Mouse (Mus musculus) forebrain, embryonic 12.5 days (tissue): ENCODE data around the gene Cnpy2. TPM values are rescaled to one million over a fixed set of nuclear protein-coding genes. Genes with fewer than 3 reads are reported as not detected.

Experiments used
- ATAC-seq: fragments of 200-750 bp; cut with Nextera tagmentation; 2 replicates; pipeline ENCODE4 v1.8.0; 2017; ENCODE audit warnings: moderate TSS enrichment; ENCODE audit not compliant: low FRiP score
- H3K27ac ChIP-seq: fragments of 300-500 bp; sonication (generic); 2 replicates; pipeline ENCODE4 v1.5.1; 2016; ENCODE audit warnings: mild to moderate bottlenecking
- H3K27me3 ChIP-seq: fragments of 300-500 bp; sonication (generic); 2 replicates; pipeline ENCODE4 v1.6.1; 2016; ENCODE audit warnings: mild to moderate bottlenecking
- H3K36me3 ChIP-seq: fragments of 300-500 bp; sonication (generic); replicated peaks from 2 replicates; pipeline ENCODE4 v1.6.1; 2016; ENCODE audit warnings: mild to moderate bottlenecking
- H3K4me1 ChIP-seq: fragments of 300-500 bp; sonication (generic); 2 replicates; pipeline ENCODE4 v1.6.1; 2016
- H3K4me2 ChIP-seq: fragments of 300-500 bp; sonication (generic); 2 replicates; pipeline ENCODE4 v1.6.1; 2016; ENCODE audit warnings: mild to moderate bottlenecking, moderate library complexity
- H3K4me3 ChIP-seq: fragments of 300-500 bp; sonication (generic); replicated peaks from 2 replicates; pipeline ENCODE4 v1.5.1; 2016; ENCODE audit warnings: mild to moderate bottlenecking
- H3K9ac ChIP-seq: fragments of 300-500 bp; sonication (generic); 2 replicates; pipeline ENCODE4 v1.6.1; 2016; ENCODE audit warnings: mild to moderate bottlenecking
- H3K9me3 ChIP-seq: fragments of 300-500 bp; sonication (generic); 2 replicates; pipeline ENCODE4 v1.6.1; 2016
- WGBS: fragments of 180-500 bp; shearing (Covaris S2); methylation state at CpG from one replicate; pipeline ENCODE4 v1.1.7; 2016; 5-methylcytosine and 5-hydroxymethylcytosine counted together
- polyA plus RNA-seq: library from polyadenylated mRNA; unstranded; fragments of >200 nt; fragmentation: Nextera tagmentation; extraction: Ambion mirVana; gene quantifications from 2 replicates; pipeline ENCODE4 v1.2.1, GENCODE M21; 2016

Gene Cnpy2
- polyA plus RNA-seq, 1 experiment from 2014 or later: 212 TPM

GRCm38 (mm10) chr10:128372142-128372541, 49.9 kb downstream of the Cnpy2 start:
- H3K4me2 ChIP-seq: no peak overlapping the region
- no peak overlapping the region for H3K27ac ChIP-seq
- no peaks in the 10 kb centered on the region for H3K9me3 ChIP-seq
- no peak overlapping the region for H3K9ac ChIP-seq
- WGBS: 76% methylated on average over 5 of the region's 5 CpGs
- no peak overlapping the region for H3K4me3 ChIP-seq
- peaks cover 26% of the 10 kb centered on the region for H3K4me1 ChIP-seq
- H3K36me3 ChIP-seq: no peaks in the 10 kb centered on the region
- no peak for ATAC-seq
- 0 out of 2 replicates have a peak, but pooled peaks cover 3% of the 10 kb centered on the region for H3K27me3 ChIP-seq

GRCm38 (mm10) chr10:128372989-128373748, 50.9 kb downstream of the Cnpy2 start:
- no peak overlapping the region for H3K9ac ChIP-seq
- no peak overlapping the region for H3K4me2 ChIP-seq
- H3K9me3 ChIP-seq: no peaks in the 10 kb centered on the region
- H3K27ac ChIP-seq: no peak overlapping the region
- H3K4me1 ChIP-seq: peaks cover 21% of the 10 kb centered on the region
- H3K27me3 ChIP-seq: 0 out of 2 replicates have a peak, but pooled peaks cover 3% of the 10 kb centered on the region
- ATAC-seq: no peak
- 82% methylated on average over 6 of the region's 6 CpGs for WGBS
- H3K36me3 ChIP-seq: peaks cover 1% of the 10 kb centered on the region; the same call in 1 of the 2 replicates
- no peak overlapping the region for H3K4me3 ChIP-seq

GRCm38 (mm10) chr10:128374393-128374792, 52.1 kb downstream of the Cnpy2 start:
- peaks cover 12% of the 10 kb centered on the region for H3K36me3 ChIP-seq
- 0 out of 2 replicates have a peak, but pooled peaks cover 3% of the 10 kb centered on the region for H3K27me3 ChIP-seq
- H3K27ac ChIP-seq: no peak overlapping the region
- H3K4me1 ChIP-seq: peaks cover 29% of the 10 kb centered on the region
- H3K4me3 ChIP-seq: no peak overlapping the region
- H3K9me3 ChIP-seq: no peaks in the 10 kb centered on the region
- H3K4me2 ChIP-seq: no peak overlapping the region
- no peak overlapping the region for H3K9ac ChIP-seq
- no peak for ATAC-seq
- WGBS: 83% methylated on average over 6 of the region's 6 CpGs

DNA sequence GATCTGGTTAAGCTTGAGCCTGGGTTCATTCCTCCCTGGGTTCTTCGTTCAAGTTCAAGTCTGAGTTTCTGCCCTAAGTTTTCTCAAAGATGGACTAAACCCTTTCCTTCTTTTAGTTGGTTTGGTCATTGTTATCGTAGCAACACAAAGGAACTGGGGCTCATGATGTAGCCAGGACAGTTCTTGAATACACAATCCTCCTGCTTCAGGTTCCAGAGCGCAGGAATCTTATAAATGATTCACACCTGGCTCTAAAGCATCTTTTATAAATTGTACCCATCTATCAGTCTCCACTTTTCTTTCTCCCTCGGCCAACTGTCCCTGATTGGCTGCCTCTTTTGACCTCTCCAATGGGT, 53.8 kb downstream of the Cnpy2 start:
- 40% methylated on average over 4 of the region's 4 CpGs for WGBS

DNA sequence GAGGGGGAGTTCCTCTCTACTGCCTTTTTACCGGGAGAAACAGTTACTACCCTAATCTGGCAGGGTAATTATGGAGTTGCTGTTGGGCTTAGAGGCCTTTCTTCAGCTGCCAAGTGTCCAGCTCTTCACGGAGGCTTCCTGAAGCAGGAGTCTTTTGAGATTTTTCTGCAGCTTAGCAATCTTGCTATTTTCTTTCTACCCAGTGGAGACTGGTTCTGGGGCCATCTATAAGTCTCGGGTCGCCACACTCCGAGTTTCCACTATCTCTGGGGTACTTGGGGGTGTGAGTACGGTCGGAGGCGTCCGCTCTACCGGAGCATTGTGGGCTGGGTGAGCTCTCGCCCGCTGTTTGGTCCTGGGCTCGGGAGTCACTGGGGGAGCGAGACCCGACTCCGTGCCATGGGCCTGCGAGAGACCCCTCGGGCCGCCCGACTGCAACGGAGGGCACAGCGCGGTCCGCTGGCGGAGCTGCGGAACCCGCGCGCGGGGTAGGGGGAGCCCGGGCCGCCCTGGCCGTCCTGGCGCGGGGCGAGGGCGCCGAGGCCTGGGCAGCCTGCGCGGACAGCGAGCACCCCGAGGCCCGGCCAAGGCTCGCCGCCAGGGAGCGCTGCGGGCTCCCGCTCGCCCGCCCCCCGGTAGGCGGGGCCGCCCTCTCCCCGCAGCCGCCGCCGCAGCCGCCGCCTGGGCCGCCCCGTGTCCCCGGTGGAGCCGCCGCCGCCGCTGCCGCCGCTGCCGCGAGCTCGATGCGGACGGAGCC, 54.4 kb downstream of the Cnpy2 start, which contains the start of gene Ankrd52:
Gene Ankrd52 (plus strand): TSS at position 661 of the 757 bp plus-strand sequence.
- under 1% methylated on average over 45 of the region's 73 CpGs for WGBS
- Histone ChIP-seq H3K9ac (peak within 1 kb of the TSS; percentile 99), H3K4me2 (peak within 1 kb of the TSS; percentile 61), H3K4me1 (peaks cover 26% of the 10 kb centered on the region), H3K27me3 (no peaks in the 10 kb centered on the region), H3K27ac (peak within 1 kb of the TSS; percentile 94), H3K4me3 (peak within 1 kb of the TSS; percentile 100), H3K9me3 (no peaks in the 10 kb centered on the region), H3K36me3 (peaks cover 33% of the 10 kb centered on the region)
- ATAC-seq: peak; percentile 89

More for the DNA sequence above, 53.8 kb downstream of the Cnpy2 start:
- Histone ChIP-seq H3K36me3 (peaks cover 29% of the 10 kb centered on the region), H3K9ac (peak overlapping the region; percentile 99), H3K9me3 (no peaks in the 10 kb centered on the region), H3K4me1 (peaks cover 26% of the 10 kb centered on the region), H3K27me3 (no peaks in the 10 kb centered on the region), H3K27ac (peak overlapping the region; percentile 94), H3K4me3 (peak overlapping the region; percentile 100), H3K4me2 (peak overlapping the region; percentile 61)
- ATAC-seq: no peak

Other genes starting within 250 kb of the Cnpy2 start
- 2,091 and 2,135 TPM in 2 replicates for gene Atp5b, start 239.2 kb upstream of the Cnpy2 start, polyA plus RNA-seq
- gene Baz2a, start 230.9 kb upstream of the Cnpy2 start, polyA plus RNA-seq: 14.0 and 14.6 TPM in 2 replicates
- gene Rbms2, start 142.2 kb upstream of the Cnpy2 start, polyA plus RNA-seq: 19.2 and 20.3 TPM in 2 replicates
- 0.94 and 1.3 TPM in 2 replicates for gene Gls2, start 128.0 kb upstream of the Cnpy2 start, polyA plus RNA-seq
- 21.1 and 21.8 TPM in 2 replicates for gene Spryd4, start 110.7 kb upstream of the Cnpy2 start, polyA plus RNA-seq
- 0.18 and 0.42 TPM in 2 replicates for gene Mip, start 96.6 kb upstream of the Cnpy2 start, polyA plus RNA-seq
- gene Timeless, start 90.4 kb upstream of the Cnpy2 start, polyA plus RNA-seq: 74.7 and 77.3 TPM in 2 replicates
- gene Apon, start 68.4 kb upstream of the Cnpy2 start, polyA plus RNA-seq: 0.54 and 0.87 TPM in 2 replicates
- not detected in 2 replicates for gene Apof, start 53.8 kb upstream of the Cnpy2 start, polyA plus RNA-seq
- 18.5 and 18.7 TPM in 2 replicates for gene Stat2, start 51.9 kb upstream of the Cnpy2 start, polyA plus RNA-seq
- not detected in 2 replicates for gene Il23a, start 23.7 kb upstream of the Cnpy2 start, polyA plus RNA-seq
- 40.2 and 42.2 TPM in 2 replicates for gene Pan2, start 19.1 kb upstream of the Cnpy2 start, polyA plus RNA-seq
- 221 and 235 TPM in 2 replicates for gene Cs, start 15.3 kb downstream of the Cnpy2 start, polyA plus RNA-seq
- gene Coq10a, start 46.5 kb downstream of the Cnpy2 start, polyA plus RNA-seq: 24.2 and 25.5 TPM in 2 replicates
- gene Ankrd52, start 54.7 kb downstream of the Cnpy2 start, polyA plus RNA-seq: 11.3 and 13.9 TPM in 2 replicates
- gene Slc39a5, start 78.8 kb downstream of the Cnpy2 start, polyA plus RNA-seq: not detected in 2 replicates
- 141 and 155 TPM in 2 replicates for gene Nabp2, start 89.0 kb downstream of the Cnpy2 start, polyA plus RNA-seq
- gene Rnf41, start 89.2 kb downstream of the Cnpy2 start, polyA plus RNA-seq: 61.9 and 62.0 TPM in 2 replicates
- gene Smarcc2, start 136.8 kb downstream of the Cnpy2 start, polyA plus RNA-seq: 189 and 210 TPM in 2 replicates
- gene Myl6, start 171.7 kb downstream of the Cnpy2 start, polyA plus RNA-seq: 660 and 684 TPM in 2 replicates
- 2.4 and 2.7 TPM in 2 replicates for gene Myl6b, start 176.2 kb downstream of the Cnpy2 start, polyA plus RNA-seq
- gene Esyt1, start 203.4 kb downstream of the Cnpy2 start, polyA plus RNA-seq: 11.2 and 13.8 TPM in 2 replicates
- gene Zc3h10, start 225.3 kb downstream of the Cnpy2 start, polyA plus RNA-seq: 19.9 and 20.5 TPM in 2 replicates
- 2,598 and 2,922 TPM in 2 replicates for gene Rpl41, start 226.8 kb downstream of the Cnpy2 start, polyA plus RNA-seq
- gene Pa2g4, start 243.5 kb downstream of the Cnpy2 start, polyA plus RNA-seq: 196 and 203 TPM in 2 replicates